22 mouse cellular contexts compared by ENCODE assay signal in the genomic region with DNA sequence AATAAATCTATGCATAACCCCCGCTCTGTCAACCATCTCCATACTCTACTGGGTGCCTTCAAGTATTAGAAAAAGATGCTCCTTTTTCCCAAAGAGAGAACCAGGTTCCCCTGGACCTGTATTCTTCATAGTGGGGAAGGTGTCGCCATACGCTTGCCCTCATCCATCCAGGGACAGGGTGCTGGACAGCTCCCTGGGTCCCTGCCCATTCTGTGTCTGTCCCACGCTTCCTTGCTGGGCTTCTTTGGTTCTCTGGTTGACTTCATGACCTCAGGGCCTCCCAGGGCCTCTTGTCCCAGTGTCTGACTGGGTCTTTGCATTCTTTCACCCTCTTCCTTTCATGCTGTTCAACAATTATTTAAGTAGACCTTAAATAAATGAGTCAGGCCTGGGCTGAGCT.
A peak's percentile ranks its signal among the peaks of the same experiment; 100 is the strongest.
DNase-seq lines count a peak whose midpoint lies in the region; ATAC-seq and TF ChIP-seq lines count a peak whose summit lies in the region.
"Had no signal": no experiment of that assay in that cellular context is flagged by ENCODE, and none has a peak within 500 bp of the region (broad histone marks: within the 10 kb centered on the region; RNA-seq: fewer than 3 reads in every experiment).

No protein-coding gene starts in this region.

- H3K4me3 ChIP-seq in lung, embryonic 14.5 days (ENCODE audit: low read depth, low read length), result no peak overlapping the region
- H3K4me3 ChIP-seq in lung, adult 2 months (replicated peaks; ENCODE audit: extremely low read depth, low read depth, low read length), result no peak overlapping the region
- no peak overlapping the region for H3K4me3 ChIP-seq in stomach, postnatal 0 days (ENCODE audit: low read depth, low read length)
- H3K4me3 ChIP-seq in forebrain, postnatal 0 days (ENCODE audit: low read depth, low read length), result no peak overlapping the region
- H3K4me3 ChIP-seq: heart, embryonic 15.5 days; hindbrain, embryonic 13.5 days; intestine, embryonic 15.5 days; limb, embryonic 15.5 days; midbrain, embryonic 12.5 days; myocyte; neural tube, embryonic 15.5 days; stomach, embryonic 15.5 days had no signal

- 36% methylated on average over 4 of the region's 4 CpGs for WGBS in lung, embryonic 14.5 days
- 32% methylated on average over 4 of the region's 4 CpGs for WGBS in lung, adult 2 months
- WGBS in stomach, postnatal 0 days, result 33% methylated on average over 4 of the region's 4 CpGs
- 58% methylated on average over 4 of the region's 4 CpGs for WGBS in forebrain, postnatal 0 days

- DNase-seq in heart, postnatal 4 days, result peak; percentile 37
- no peak for DNase-seq in heart, adult 18-20 months
- peak; percentile 47 for DNase-seq in lung, embryonic 14.5 days
- no peak for DNase-seq in lung, adult 2 months
- peak; percentile 36 for DNase-seq in embryo, embryonic 11 days
- peak; percentile 18 for DNase-seq in stomach, postnatal 0 days (ENCODE audit: low spot score)
- no peak for DNase-seq in forebrain, postnatal 0 days
- DNase-seq: adrenal gland, adult 8-10 months; cerebellum, adult 18-20 months; kidney, postnatal 25 days; lung, adult 18-20 months; lung, postnatal 4 days; right cerebral cortex, adult 18-20 months had no signal

- TF ChIP-seq EP300 in stomach, postnatal 0 days (optimal IDR thresholded peaks at IDR 0.05), result no peak

- no peaks in the 10 kb centered on the region for H3K27me3 ChIP-seq in lung, embryonic 14.5 days (ENCODE audit: insufficient read depth, low read length)
- no peaks in the 10 kb centered on the region for H3K27me3 ChIP-seq in stomach, postnatal 0 days (ENCODE audit: control insufficient read depth, insufficient read depth, low read length)
- no peaks in the 10 kb centered on the region for H3K27me3 ChIP-seq in forebrain, postnatal 0 days (ENCODE audit: insufficient read depth, low read length)
- H3K27me3 ChIP-seq: heart, embryonic 15.5 days; hindbrain, embryonic 13.5 days; intestine, embryonic 15.5 days; limb, embryonic 15.5 days; midbrain, embryonic 12.5 days; neural tube, embryonic 15.5 days; stomach, embryonic 15.5 days had no signal

- ATAC-seq in lung, embryonic 14.5 days (ENCODE audit: insufficient read depth), result no peak
- no peak for ATAC-seq in stomach, postnatal 0 days (ENCODE audit: low FRiP score, low TSS enrichment)
- ATAC-seq in forebrain, postnatal 0 days, result no peak
- ATAC-seq: forebrain, embryonic 14.5 days; intestine, embryonic 15.5 days had no signal

- no peak overlapping the region for H3K4me2 ChIP-seq in lung, embryonic 14.5 days
- no peak overlapping the region for H3K4me2 ChIP-seq in stomach, postnatal 0 days (replicated peaks; ENCODE audit: low read depth)
- H3K4me2 ChIP-seq in forebrain, postnatal 0 days (ENCODE audit: low read depth), result no peak overlapping the region
- H3K4me2 ChIP-seq: heart, embryonic 15.5 days; hindbrain, embryonic 13.5 days; intestine, embryonic 15.5 days; limb, embryonic 15.5 days; midbrain, embryonic 12.5 days; neural tube, embryonic 15.5 days; stomach, embryonic 15.5 days had no signal

- TF ChIP-seq CTCF in lung, embryonic 14.5 days (IDR thresholded peaks at IDR 0.05; ENCODE audit: low read depth), result no peak
- no peak for TF ChIP-seq CTCF in lung, adult 2 months (IDR thresholded peaks at IDR 0.05; ENCODE audit: insufficient read depth, low read length)
- no peak for TF ChIP-seq CTCF in stomach, postnatal 0 days (IDR thresholded peaks at IDR 0.05; ENCODE audit: low read depth)
- TF ChIP-seq CTCF in forebrain, postnatal 0 days (IDR thresholded peaks at IDR 0.05; ENCODE audit: low read depth), result no peak

- no peaks in the 10 kb centered on the region; the same call in 1 of the 2 replicates for H3K9me3 ChIP-seq in lung, embryonic 14.5 days (ENCODE audit: low read depth, low read length)
- H3K9me3 ChIP-seq in stomach, postnatal 0 days (ENCODE audit: control insufficient read depth, low read length), result no peaks in the 10 kb centered on the region
- H3K9me3 ChIP-seq in forebrain, postnatal 0 days (ENCODE audit: low read length), result 0 out of 2 replicates have a peak, but pooled peaks cover 4% of the 10 kb centered on the region
- H3K9me3 ChIP-seq: heart, embryonic 15.5 days; intestine, embryonic 15.5 days; limb, embryonic 15.5 days; neural tube, embryonic 15.5 days; stomach, embryonic 15.5 days had no signal

- no peaks in the 10 kb centered on the region for H3K36me3 ChIP-seq in lung, embryonic 14.5 days (ENCODE audit: insufficient read depth)
- no peaks in the 10 kb centered on the region for H3K36me3 ChIP-seq in stomach, postnatal 0 days (ENCODE audit: control insufficient read depth, insufficient read depth, low read length)
- H3K36me3 ChIP-seq in forebrain, postnatal 0 days (ENCODE audit: insufficient read depth), result no peaks in the 10 kb centered on the region
- H3K36me3 ChIP-seq: heart, embryonic 15.5 days; hindbrain, embryonic 13.5 days; intestine, embryonic 15.5 days; limb, embryonic 15.5 days; midbrain, embryonic 12.5 days; neural tube, embryonic 15.5 days; stomach, embryonic 15.5 days had no signal

- no peak overlapping the region for H3K27ac ChIP-seq in lung, embryonic 14.5 days (ENCODE audit: low read depth)
- H3K27ac ChIP-seq in stomach, postnatal 0 days (replicated peaks), result no peak overlapping the region
- no peak overlapping the region for H3K27ac ChIP-seq in forebrain, postnatal 0 days (ENCODE audit: low read depth, low read length)
- H3K27ac ChIP-seq: heart, embryonic 15.5 days; hindbrain, embryonic 13.5 days; intestine, embryonic 15.5 days; limb, embryonic 15.5 days; midbrain, embryonic 12.5 days; neural tube, embryonic 15.5 days; stomach, embryonic 15.5 days had no signal

- H3K4me1 ChIP-seq in lung, embryonic 14.5 days (ENCODE audit: insufficient read depth), result no peaks in the 10 kb centered on the region
- no peaks in the 10 kb centered on the region for H3K4me1 ChIP-seq in lung, adult 2 months (ENCODE audit: control insufficient read depth, insufficient read depth, low read length)
- no peaks in the 10 kb centered on the region for H3K4me1 ChIP-seq in stomach, postnatal 0 days (replicated peaks; ENCODE audit: control insufficient read depth, insufficient read depth)
- H3K4me1 ChIP-seq in forebrain, postnatal 0 days (ENCODE audit: insufficient read depth), result no peaks in the 10 kb centered on the region
- H3K4me1 ChIP-seq: heart, embryonic 15.5 days; hindbrain, embryonic 13.5 days; intestine, embryonic 15.5 days; limb, embryonic 15.5 days; midbrain, embryonic 12.5 days; neural tube, embryonic 15.5 days; stomach, embryonic 15.5 days had no signal

- no peak overlapping the region for H3K9ac ChIP-seq in lung, embryonic 14.5 days
- H3K9ac ChIP-seq in stomach, postnatal 0 days (ENCODE audit: low read length), result no peak overlapping the region
- no peak overlapping the region for H3K9ac ChIP-seq in forebrain, postnatal 0 days
- H3K9ac ChIP-seq: heart, embryonic 15.5 days; hindbrain, embryonic 13.5 days; intestine, embryonic 15.5 days; limb, embryonic 15.5 days; midbrain, embryonic 12.5 days; neural tube, embryonic 15.5 days; stomach, embryonic 15.5 days had no signal

- TF ChIP-seq POLR2A in lung, adult 2 months (IDR thresholded peaks at IDR 0.05; ENCODE audit: borderline replicate concordance, extremely low read depth, low read depth, low read length), result no peak

Comparison
In these comparisons a context has a peak if more than half of its experiments do, and no peak if none do; other contexts are left out.
1. DNase-seq: peak in heart, postnatal 4 days (single experiment), lung, embryonic 14.5 days (single experiment), embryo, embryonic 11 days (single experiment) and stomach, postnatal 0 days (single experiment); none in heart, adult 18-20 months (0 of 2), lung, adult 2 months (single experiment) and forebrain, postnatal 0 days (single experiment).